Mouse (Mus musculus): Measurements from ENCODE around the gene Ror1. TPM values are rescaled to one million over a fixed set of nuclear protein-coding genes. Genes with fewer than 3 reads are reported as not detected.

The Ror1 gene
- 8.2 TPM for polyA plus RNA-seq (2014; fragmentation: Illumina TruSeq; extraction: RNeasy Lipid Tissue Mini Kit (QIAGEN cat#74804); ENCODE audit: low read depth, low replicate concordance)

GRCm38 (mm10) chr4:100095685-100096595 lies at the start of gene Ror1:
Gene Ror1, plus strand, starts transcription at chr4:100095791.

GRCm38 (mm10) chr4:100478592-100479321 lies 383.2 kb downstream of the Ror1 start, which contains the start of gene Ube2u:
Gene Ube2u, plus strand, starts transcription at chr4:100478849.

Other genes with a start within 250 kb of the Ror1 start
- 44.3 TPM for gene Pgm1, start 166.4 kb upstream of the Ror1 start, polyA plus RNA-seq (2014; fragmentation: Illumina TruSeq; extraction: RNeasy Lipid Tissue Mini Kit (QIAGEN cat#74804); ENCODE audit: low read depth, low replicate concordance)
- 37.1 TPM for gene Itgb3bp, start 166.0 kb upstream of the Ror1 start, polyA plus RNA-seq (2014; fragmentation: Illumina TruSeq; extraction: RNeasy Lipid Tissue Mini Kit (QIAGEN cat#74804); ENCODE audit: low read depth, low replicate concordance)